Mouse (Mus musculus) gastrocnemius, postnatal 25 days (tissue): Measurements from ENCODE around the gene Cyp2d22. TPM values are rescaled to one million over a fixed set of nuclear protein-coding genes. Genes with fewer than 3 reads are reported as not detected.
"Not testable (repeated sequence)": the region's sequence is repeated elsewhere in the genome, so short reads cannot be mapped to it uniquely, and the experiment has no call there.

Experiments
- DNase-seq: peaks from one replicate; pipeline ENCODE4 v3.0.0; 2022
- total RNA-seq, 2 experiments: library from RNA; stranded (reverse); gene quantifications; 1 replicate in 1 of 2; 2 replicates in 1 of 2; pipeline ENCODE4 v1.2.3; 2021

Cyp2d22 gene
- total RNA-seq, 2 experiments from 2014 or later: 11.7 to 13.3 TPM

DNA sequence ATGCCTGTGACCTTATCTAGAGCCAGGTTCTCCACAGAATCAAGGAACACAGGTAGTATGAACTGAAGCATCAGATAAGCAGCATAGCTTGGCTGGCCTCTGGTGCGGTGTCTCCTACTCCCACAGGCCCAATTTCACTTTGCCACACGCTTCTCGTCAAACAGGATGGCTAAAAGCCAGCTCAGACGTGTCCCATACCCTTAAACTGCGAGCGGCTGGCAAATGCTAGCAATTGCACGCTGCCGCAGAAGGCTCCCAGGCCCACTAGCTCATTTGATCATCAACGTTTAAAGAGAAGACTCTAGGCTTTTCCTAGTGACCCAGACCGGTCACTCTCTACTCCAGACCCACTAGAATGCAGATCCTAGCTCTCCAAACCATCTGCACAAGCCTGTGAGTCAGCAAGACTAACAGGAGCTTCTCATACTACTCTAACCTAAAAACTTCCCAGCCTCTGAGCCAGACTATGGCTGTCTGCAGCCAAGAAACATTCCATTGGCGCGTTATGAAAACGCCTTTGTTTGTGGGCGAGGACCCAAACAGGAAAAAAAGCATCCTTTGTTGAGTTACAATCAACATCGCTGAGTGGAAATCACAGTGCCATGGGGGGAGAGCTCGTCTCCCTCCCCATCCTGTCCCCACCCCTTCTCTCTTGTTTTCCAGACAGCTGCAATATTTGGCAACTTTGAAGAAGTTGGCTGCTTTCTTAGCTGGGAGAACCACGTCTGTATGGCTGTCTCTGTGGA is 3.5 kb downstream of the Cyp2d22 start:
- DNase-seq: peak; percentile 77

- no peak for DNase-seq
Observed at GRCm38 (mm10) chr15:82375855-82376254, 4.2 kb downstream of the Cyp2d22 start.

DNA sequence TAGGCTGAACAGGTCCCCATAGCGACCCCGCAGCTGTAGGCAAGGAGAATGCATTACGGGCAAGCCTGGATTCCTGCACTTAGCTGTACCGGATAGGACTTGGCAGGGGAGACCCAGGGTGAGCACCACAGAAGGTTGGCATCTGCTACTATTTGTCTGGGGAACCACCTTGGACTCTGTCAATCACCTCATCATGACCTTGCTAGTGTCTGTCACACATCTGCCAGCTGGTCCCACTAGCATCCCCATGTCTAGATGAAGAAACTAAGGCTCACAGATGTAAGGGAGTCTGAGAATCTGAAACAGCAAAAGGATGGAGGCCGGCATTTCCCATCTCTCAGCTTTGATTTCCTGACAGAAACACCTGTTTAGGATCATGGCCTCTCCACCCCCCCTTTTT is 5.6 kb downstream of the Cyp2d22 start:
- no peak for DNase-seq

DNA sequence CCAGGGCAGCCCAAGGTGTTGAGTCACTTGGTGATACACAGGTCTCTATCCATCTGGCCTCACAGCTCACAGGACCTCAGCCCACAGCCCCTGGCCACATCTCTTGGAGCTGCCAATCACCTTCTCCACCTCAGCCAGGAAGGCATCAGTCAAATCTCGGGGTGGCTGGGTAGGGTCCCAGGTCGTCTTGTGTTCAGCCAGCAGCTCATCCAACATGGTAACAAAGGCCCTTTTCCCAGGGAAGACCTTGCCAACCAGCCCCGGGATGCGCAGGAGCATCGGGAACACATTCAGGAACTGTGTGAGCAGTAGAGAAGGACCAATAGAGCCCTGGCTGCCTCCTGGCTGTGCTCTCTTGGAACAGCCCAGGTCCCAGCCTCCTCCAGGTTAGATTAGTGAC is 7.1 kb downstream of the Cyp2d22 start:
- no peak for DNase-seq

- DNase-seq: no peak
Observed at GRCm38 (mm10) chr15:82372446-82372845, 7.6 kb downstream of the Cyp2d22 start.

DNA sequence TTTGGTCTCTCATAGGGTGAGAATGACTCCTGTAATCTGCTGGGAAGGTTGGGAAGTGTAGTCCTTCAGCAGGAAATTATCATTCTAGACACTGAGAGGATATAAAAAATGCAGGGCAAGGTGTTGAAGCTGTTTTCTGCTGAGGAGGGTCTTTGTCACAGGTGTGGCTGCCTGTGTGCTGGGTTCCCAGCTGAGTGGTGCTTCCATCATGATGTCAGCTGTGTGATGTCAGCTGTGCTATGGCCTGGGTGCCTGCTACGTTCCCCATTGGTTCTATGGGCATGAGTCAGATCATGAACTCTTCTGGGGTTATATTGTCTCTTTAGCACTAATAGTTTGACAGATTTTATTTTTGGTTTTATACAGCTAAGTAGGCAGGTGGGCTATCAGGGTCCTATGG is 11.2 kb downstream of the Cyp2d22 start:
- DNase-seq: no peak

DNA sequence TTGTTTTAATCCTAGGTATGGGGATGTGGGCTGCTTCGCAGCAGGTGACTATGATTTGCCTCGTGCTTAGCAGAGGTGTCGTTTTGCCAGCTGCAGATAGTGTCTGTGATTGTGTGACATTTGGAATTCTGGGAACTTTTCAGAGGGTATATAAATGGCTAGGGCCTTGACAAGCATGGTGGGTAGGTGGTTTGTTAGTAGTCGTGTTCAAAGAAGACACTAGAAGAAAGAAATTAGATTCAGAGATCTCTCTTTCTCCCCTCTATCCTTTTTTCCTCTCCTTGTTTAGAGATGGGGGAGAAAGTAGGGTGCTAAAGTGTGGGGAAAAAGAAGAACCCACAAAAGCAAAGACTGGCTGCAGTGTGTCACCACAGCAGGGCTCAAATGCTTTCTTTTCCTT is 11.9 kb downstream of the Cyp2d22 start:
- no peak for DNase-seq

DNA sequence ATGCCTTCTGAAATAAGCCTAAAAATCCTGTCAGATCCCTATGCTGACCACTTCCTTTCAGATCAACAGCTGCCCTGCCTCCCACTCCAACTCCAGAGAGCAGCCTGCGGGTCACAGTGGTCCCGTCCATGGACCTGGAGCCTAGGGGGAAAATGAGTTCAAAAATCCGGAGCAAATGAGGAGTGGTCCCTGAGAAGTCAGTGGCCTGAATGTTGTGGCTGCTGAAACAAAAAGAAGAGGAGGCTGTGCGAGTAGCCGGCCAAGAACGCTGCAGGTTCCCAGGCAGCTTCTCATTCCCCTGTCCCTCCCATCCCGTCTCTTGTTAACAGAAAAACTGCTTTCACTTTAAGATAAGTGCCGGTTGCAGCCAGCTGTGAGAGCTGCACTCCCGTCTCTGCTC is 15.5 kb downstream of the Cyp2d22 start:
- not testable (repeated sequence) for DNase-seq

GRCm38 (mm10) chr15:82363801-82364200 is 16.3 kb downstream of the Cyp2d22 start:
- not testable (repeated sequence) for DNase-seq

DNA sequence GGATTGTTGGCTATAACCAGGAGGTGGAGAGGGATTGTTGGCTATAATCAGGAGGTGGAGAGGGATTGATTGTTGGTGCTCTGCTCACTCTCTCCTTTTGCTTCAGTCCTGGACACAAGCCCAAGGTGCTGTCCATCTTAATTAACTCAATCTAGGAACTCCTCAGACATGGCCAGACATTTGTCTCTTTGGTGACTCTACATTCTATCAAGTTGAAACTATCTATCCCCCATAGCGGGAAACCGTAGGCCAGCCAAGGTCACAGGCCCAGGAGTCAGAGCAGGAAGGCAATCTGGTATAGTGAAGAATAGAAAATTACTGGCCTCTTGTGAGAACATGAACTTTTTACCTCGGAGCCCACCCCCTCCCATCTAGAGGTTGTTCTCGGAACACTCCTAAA is 17.8 kb downstream of the Cyp2d22 start:
- DNase-seq: no peak

DNA sequence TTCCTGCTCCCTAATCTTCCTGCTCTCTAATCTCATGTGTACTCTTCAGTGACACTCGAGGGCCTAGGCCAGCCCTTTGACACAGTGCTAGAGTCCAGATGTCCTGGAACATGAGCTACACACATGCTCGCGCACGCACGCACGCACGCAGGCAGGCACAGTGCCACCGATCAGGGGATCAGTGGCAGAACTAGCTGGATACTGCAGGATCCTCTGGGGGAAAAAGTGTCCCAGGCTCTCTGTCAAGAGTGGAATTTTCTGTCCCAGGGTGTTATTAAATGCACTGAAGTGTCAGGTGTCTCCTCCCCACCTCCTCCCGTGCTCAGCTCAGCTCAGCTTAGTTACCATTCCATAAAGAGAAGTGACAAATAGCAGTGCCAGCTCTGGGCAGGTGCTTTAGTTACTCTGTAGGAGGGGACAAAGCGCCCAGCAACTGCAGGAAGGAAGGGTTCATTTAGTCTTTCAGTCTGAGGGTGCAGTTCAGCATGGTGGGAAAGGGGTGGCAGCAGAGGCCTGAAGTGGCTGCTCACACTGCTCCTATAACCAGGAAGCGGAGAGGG is 18.5 kb downstream of the Cyp2d22 start:
- peak; percentile 65 for DNase-seq

GRCm38 (mm10) chr15:82358431-82359260 is 21.4 kb downstream of the Cyp2d22 start:
- DNase-seq: no peak

GRCm38 (mm10) chr15:82354126-82354945 is 25.7 kb downstream of the Cyp2d22 start, which contains the start of gene Ndufa6:
Gene Ndufa6, minus strand, starts transcription at chr15:82354322.
- DNase-seq: peak; percentile 97

DNA sequence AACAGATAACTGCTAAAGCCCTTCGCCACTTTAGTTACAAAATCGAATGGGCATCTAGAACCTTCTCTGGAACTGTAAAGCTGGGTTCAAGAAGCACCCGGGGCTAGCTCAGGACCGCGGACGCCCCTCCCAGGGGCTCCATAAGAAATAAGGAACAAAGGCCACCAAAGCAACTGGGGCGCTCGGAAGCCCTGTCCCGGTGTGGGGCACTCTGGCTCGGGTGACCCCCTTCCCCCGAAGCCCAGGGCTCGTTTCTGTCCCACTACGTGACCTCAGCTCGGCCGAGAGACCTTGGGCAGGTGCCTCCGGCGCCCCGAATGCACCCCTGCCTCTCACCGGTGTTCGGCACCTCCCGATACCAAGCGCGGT is 26.3 kb downstream of the Cyp2d22 start:
- DNase-seq: no peak

- no peak for DNase-seq
Observed at GRCm38 (mm10) chr15:82353078-82353744, 26.8 kb downstream of the Cyp2d22 start.

DNA sequence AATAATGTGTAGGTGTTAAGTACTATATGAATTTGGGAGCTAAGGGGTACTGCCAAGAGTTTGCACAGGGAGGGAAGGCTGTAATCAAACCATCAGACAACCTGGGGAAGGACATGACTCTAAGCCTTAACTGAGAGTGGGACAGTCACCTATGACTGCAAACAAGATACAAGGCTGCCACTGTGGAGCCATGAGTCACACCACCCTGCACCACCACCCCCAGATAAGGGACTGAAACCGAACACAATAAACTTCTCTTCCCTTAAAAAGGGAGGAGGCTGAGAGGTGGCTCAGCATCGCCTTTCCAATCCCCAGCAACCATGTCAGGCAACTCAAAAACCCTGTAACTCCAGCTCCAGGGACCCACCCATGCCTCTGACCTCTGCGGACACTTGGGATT is 28.6 kb downstream of the Cyp2d22 start:
- DNase-seq: no peak

GRCm38 (mm10) chr15:82350349-82350748 is 29.7 kb downstream of the Cyp2d22 start:
- DNase-seq: no peak

DNA sequence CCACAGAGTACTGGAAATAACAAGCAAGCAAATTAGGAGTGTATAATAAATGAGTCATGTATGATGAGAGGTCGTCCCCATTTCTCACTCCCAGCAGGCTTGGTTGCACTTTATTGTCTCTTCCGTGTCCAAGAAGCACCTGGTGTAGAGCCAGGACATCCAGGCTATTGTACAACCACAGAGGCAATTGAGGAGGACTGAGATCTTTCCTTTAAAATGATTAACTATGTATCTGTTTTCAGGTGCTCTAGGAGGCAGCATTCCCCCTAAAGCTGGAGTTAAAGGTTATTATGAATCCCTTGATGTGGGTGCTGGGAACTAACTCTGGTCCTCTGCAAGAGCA is 31.1 kb downstream of the Cyp2d22 start:
- DNase-seq: no peak

DNA sequence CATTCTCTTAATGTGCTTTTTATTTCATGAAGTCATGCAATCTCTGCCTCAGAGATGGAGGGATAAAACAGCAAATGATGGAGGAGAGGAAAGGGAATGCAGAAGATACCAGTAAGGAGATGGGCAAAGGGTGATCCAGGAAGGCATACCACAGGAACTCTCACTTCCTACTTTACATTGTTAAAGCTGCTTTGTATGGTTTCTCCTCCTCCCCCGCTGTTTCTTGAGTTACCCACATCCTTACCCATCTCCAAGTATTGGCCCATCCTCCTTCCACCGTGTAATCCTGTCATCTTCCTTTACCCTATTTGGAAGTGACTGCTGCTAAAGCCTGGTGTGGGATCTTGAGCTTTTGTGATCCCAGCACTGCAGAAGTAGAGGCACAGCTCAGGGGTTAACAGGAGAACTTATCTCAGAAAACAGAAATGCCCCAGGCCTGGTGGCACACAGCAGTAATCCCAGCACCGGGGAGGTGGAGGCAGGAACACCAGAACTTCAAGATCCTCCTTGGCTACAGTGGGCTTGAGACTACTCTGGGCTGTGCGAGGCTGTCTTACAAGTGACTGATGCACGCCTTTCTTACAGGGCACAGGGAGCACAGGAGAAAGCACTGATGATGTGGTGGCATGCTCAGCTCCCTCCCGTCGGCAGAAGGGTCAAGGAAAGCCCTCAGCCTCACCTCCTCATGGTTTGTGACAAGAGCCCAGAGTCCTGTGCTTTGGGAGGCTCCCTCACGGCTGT is 31.6 kb downstream of the Cyp2d22 start:
- DNase-seq: no peak

DNA sequence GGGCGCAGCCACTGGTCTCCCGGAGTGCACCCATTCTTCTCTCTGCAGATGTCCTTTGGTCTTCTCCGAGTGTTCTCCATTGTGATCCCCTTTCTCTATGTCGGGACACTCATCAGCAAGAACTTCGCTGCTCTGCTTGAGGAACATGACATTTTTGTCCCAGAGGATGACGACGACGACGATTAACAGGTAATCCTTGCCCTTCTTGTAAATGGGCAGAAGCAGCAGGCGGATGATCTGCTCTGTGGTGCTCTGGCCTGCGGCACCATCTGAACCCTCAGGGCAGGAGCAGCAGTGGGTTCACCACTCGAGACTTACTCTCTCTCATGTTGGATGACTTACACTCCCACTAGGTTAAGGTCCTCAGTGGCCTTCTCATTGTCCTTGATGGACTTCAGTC is 32.2 kb downstream of the Cyp2d22 start:
- no peak for DNase-seq

DNA sequence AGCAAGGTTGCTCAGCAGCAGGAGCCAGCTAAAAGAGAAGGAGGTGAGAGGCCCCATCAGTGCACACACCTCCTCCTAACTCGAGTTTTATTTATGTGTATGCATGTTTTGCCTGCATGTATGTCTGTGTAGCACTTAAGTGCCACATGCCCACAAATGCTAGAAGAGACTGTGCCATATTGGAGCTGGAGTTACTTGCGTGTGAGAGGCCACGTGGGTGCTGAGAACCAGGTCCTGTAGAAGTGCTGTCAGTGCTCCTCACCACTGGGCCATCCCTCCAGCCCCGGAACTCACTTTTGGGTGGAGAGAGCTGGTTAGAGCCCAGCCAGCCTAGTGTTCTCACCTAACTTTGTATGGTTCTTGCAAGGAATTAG is 32.8 kb downstream of the Cyp2d22 start:
- DNase-seq: no peak
